Mouse (Mus musculus) embryo, embryonic 10.5 days (tissue): ENCODE results near the gene Dlg5.

Experiments used
- DNase-seq: peaks from one replicate; pipeline ENCODE4 v3.0.0-alpha.2; 2015; ENCODE audit warnings: low spot score

The Dlg5 gene

GRCm38 (mm10) chr14:24189598-24189997, 56.1 kb downstream of the Dlg5 start:
- no peak for DNase-seq

GRCm38 (mm10) chr14:24185514-24185913, 60.2 kb downstream of the Dlg5 start:
- DNase-seq = no peak

DNA sequence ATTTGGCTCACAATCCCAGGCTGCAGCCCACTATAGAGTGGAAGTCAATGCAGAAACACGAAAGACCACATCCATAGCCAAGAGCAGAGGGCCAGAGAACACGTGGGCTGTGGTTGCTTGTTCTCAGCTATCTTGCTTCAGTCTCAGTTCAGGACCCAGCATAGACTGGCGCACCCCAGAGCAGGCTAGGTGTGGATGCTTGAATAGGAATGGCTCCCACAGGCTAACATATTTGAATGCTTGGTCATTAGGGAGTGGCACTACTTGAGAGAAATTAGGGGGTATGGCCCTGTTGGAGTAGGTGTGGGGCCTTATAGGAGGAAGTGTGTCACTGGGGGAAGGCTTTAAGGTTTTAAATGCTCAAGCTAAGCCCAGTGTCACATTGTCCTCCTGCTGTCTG, 62.8 kb downstream of the Dlg5 start:
- no peak for DNase-seq

DNA sequence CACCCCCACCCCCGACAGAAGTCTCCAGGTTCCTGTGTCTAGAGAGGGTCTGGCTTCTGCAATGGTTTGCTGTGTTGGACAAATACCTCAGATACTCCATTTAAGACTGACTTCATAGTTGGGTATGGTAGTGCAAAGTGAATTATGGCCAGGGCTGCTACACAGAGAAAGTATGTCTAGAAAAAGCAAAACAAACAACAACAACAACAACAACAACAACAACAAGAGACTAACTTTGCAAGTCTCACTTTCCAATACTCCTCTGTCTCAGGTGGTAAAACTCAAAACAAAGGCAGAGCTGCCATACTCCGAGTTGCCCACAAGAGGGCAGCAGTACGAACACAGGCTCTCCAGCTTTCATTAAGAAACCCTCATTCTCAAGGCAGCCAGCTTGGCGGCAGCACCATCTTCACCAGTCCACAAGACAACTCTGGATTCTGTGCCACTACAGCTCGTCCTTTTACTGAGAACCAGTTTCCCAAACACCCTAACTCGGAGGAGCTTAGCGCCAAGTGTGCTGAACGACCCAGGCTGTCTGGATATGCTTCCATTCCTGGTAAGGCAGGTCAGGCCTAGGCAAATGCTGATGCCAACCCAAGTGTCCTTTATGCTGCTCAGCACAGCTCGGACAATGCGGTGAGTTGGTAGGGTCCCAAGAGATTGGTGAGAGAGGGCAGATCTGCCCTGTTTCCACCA, 63.8 kb downstream of the Dlg5 start:
- DNase-seq = peak; percentile 91

DNA sequence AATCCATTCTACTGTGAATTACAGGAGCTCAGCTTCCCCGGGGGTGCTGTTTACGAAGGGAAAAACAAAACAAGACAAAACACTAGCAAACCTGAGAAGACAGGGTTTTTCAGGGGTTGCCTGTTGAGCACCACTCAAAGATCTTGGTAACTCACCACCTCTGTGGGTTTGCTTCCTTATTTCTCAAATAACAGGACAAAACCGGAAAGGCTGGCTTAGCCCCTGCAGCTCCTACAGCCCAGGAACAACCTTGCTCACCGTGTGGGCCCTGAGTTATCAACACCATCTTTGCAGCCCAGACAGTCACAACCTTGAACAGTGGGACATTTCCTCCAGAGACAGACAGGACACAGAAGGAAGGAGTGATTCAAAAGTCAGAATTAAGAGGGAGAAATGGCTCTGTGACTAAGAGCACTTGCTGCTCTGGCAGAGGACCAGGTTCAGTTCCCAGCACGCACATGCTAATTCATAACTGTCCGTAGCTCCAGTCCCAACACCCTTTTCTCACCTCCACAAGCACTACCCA, 66.2 kb downstream of the Dlg5 start:
- DNase-seq = no peak

DNA sequence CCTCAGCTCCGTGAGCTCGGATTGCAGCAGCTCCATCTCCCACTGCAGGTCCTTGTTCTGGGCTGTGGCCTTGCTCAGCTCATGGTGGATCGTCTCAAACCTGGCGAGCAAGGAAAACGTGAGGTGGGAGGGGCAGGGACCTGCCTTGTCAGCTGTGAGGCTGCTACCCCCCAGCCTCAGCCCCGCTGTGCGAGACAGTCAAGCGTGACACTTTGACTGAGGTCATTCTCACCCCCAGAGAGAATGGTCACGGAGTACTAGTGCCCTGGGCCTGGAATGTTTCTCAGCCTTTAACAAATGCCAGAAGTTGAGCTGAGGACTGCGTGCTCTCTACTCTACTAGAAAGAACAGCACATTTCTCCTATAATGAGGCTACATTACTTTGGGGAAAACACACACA, 69.1 kb downstream of the Dlg5 start:
- DNase-seq = no peak

DNA sequence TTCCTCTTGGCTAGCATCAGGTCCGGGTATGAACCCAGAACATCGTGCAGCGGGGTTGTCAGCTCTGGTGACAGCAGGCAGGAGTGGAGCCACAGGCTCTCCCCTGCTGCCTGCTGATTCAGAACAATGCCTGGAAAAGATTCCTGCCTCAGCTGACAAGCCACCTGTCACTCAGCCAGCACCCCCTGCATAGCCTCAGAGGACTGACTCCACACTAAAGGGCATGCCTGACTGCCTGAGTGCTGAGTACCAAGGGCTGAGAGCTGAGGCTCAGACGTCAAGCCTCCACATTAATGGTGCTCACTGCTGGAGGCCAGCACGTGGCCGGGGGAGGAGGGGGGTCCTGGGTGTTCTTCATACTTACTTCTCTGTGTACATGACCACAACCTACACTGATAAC, 72.4 kb downstream of the Dlg5 start:
- no peak for DNase-seq

DNA sequence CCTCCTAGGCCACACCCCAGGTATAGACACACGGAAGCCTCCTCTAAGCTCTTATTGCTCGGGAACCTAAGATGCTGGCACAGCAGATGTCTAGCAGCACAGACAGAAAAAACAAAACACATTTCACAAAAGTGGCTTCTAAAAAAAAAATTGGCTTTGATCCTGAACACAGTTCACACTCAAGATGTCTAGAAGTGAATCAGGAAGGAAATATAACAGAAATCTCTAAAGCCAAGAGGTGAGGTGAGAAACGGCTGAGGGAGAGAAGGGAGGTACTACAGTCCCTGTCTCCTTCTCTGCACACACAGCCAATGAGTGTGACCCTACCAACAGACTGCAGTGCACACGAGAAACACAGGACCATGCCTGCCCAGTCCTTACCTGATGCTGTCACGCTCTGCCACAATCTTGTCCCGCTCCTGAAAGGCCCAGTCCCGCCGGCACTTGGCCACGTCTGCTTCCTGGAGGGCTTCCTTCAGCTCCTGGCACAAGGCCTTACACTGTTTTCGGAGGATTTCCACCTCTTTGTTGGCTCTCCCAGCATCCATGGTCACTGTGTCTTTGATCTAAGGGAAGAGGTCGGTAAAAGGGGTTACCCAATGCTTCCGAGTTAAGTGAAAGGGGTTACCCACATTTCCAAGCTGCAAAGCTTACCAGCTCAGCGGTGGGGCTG, 73.9 kb downstream of the Dlg5 start:
- no peak for DNase-seq

GRCm38 (mm10) chr14:24166046-24166445, 79.7 kb downstream of the Dlg5 start:
- no peak for DNase-seq

- no peak for DNase-seq
Observed at GRCm38 (mm10) chr14:24164721-24165367, 80.9 kb downstream of the Dlg5 start.

DNA sequence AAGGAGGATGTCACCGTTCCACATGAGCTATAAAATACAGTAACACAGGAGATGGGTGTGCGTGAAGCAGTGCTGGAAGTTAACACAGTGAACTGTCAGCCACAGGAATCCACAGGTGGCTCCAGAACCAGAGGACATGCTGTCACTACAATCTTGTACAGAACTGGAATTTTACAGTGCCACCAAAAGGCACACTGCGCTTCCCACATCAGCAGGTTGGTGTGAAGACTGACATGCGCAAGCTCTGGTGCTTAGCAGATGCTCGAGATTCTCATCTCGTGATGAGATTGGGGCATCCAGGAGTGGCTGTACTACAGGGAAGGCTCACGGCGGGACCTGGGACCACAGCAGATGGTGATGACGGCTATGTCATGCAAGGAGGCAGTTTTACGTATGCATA, 82.9 kb downstream of the Dlg5 start:
- DNase-seq = no peak

- DNase-seq = no peak
Observed at GRCm38 (mm10) chr14:24148892-24149291, 96.8 kb downstream of the Dlg5 start.

- DNase-seq = no peak
Observed at GRCm38 (mm10) chr14:24144821-24145220, 100.9 kb downstream of the Dlg5 start.

DNA sequence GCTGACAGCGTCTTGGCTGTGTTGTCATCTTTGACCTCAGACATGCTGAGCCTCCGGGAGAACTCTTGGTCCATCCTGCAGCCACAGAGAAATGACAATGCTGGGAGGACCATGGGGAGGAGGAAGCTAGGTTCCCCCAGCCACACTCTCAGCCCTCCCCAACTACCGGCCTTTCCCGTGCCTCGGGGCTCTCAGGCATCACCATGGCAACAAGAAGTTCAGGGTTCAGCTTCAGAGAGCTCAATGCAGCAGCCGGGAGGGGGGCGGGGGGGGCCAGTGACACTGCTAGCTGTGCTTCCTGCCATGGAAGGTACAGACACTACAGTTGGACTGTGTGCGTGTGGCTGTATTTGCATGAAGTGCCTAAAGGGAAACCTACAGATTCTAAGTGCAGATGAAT, 101.3 kb downstream of the Dlg5 start:
- DNase-seq = peak; percentile 46

DNA sequence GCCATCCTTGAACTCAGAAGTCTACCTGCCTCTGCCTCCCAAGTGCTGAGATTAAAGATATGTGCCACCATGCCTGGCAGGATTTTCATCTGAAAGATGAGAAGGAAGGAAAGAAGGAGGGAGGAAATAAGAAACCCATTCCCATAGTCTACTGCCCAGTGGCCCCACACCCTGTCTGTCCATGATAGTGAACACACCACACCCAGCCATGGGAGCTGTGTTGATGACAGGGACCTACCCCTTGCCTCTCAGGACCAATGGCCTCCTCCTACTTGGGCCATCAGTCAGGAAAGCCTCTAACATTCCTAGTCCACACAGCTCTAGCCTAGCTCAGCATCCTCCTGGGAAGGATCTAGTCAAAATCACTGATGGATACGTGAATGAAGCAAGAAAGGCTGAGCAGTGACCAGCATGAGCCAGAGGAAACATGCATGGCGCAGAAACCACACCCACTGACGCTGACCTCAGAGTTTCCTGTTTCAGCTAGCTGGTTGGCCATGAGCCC, 102.7 kb downstream of the Dlg5 start:
- DNase-seq = peak; percentile 5

- DNase-seq = no peak
Observed at GRCm38 (mm10) chr14:24141727-24142126, 104.0 kb downstream of the Dlg5 start.

DNA sequence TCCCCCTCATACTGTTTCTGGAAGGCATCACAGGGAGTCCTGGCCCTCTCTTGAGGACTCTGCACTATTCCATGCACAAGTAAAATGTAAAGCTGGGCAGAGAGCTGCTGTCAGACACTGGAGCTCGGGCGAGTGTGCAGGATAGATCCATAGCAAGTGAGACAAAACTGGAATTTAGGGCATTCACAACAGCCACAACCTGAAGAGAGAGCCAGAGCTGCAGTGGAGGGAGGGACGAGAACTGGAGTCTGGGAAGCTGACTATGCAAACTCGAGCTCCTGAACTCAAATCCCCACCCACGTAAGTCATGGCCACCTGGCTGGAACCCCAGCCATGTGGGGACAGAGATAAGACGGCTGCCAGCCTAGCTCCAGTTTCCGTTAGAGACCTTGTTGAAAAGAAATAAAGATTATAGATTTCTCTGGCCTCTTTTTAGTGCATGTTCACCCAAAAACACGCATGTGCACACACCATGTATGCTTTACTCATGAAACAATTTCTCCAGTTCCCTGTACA, 105.4 kb downstream of the Dlg5 start:
- no peak for DNase-seq

DNA sequence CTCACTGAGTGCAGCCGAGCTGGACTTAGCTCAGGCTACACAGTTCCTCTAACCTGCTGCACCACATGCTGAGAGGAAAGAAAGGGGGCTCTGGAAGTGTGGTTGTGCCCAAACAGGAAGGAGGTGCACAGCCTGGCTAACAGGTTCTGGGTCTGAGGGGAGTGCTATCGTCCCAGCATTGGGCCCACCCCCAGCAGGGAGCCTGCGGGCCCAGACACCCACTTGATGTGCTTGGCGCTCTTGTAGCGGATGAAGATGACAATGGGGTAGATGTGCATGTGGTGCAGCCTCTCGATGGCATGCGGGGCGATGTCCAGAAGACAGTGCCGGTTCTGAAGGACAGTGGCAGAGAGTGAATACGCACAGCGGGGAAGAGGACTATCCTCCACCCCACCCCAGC, 108.8 kb downstream of the Dlg5 start:
- no peak for DNase-seq

DNA sequence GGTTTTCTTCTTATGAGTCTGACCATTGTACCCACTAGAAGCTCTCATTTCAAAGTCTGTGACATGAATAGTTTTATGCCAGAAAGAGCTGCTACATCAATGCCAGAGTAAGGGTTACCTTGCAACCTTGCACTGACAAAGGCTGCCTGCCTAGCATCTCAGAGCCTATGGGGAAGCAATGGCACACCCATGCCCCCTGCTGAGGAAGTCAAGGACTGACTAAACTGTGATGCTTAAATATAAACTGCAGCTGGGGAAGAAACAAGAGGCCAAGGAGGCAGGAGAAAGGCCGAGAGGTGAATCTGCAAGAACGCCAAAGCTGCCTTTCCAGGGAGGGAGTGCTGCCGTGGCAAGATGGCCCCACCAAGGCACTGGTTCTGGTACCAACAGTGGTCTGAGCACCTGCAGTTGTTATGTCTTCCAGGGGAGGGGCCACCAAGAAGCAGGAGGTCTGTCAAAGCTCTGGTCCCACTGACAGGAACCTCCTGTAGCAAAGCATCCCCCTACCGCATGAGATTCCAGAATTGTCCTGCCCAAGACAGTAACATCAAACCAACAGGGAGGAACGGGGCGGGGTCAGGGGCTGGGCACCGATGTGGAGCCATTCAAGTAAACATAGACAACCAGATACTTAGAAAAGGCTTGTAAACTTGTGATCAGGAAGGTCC, 111.0 kb downstream of the Dlg5 start:
- no peak for DNase-seq

DNA sequence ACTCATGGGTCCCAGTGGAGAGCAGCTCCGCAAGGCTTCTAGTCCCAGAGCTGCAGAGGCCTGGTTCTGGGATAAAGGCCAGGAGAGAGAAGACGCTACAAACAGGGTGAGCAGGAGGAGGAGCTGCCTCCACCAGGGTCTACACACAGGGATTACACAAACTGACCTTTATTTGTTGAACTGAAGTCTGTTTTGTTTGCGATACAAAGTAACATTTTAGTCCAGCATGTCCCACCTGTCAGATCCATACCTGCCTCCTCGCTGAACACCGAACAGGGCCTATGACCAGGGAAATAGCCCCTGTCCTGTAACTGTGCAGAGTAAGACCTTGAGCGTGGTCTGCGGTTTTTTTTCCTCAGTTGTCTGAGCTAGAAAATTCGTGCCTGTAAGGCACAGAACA, 111.9 kb downstream of the Dlg5 start:
- DNase-seq = no peak

DNA sequence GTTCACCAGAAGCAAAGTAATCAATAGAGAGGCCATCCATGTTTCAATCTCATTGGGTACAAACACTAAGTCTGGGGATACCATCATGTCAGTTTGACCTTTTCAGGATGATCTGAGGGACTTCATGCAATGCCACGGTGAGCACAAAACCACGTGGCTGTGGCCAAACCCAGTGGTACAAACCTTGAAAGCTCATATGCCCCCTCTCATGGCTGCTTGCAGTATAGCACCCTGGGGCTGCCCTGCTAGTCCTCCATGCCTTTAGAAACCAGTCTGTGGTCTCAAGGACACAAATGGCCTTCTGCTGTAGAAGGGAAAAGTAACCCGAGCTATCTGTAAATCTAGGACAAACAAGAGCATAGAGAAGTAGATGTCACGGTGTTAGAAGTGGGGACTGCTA, 113.6 kb downstream of the Dlg5 start:
- DNase-seq = peak; percentile 66

DNA sequence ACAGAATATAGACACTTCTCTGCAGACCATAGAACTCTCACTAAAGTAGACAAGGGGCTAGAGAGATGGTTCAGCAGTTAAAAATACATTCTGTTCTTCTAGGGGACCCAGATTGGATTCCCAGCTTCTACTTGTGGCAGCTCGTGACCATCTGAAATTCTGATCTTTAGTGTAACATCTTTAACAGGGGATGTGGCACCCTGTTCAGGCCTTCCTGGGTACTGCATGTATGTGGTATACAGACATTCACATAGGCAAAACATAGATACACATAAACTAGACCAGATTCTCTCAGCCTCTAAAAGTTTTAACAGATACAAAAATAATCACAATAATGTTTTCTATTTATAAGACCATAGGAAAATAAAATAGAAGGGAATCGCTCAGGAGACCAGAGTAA, 120.7 kb downstream of the Dlg5 start:
- no peak for DNase-seq
